32 mouse cellular contexts compared by ENCODE assay signal in genomic region chr9:82359573-82359972, GRCm38 (mm10).
"Had no signal": no experiment of that assay in that cellular context is flagged by ENCODE, and none has a peak within 500 bp of the region (broad histone marks: within the 10 kb centered on the region; RNA-seq: fewer than 3 reads in every experiment).

No protein-coding gene starts in this region.

- H3K4me3 ChIP-seq: heart, embryonic 10.5 days; heart, embryonic 12.5 days; heart, embryonic 13.5 days; heart, embryonic 15.5 days; hindbrain, embryonic 10.5 days; hindbrain, embryonic 12.5 days; hindbrain, embryonic 13.5 days; hindbrain, embryonic 15.5 days; intestine, embryonic 15.5 days; kidney, embryonic 15.5 days; layer of hippocampus, adult 2 months; left cerebral cortex, adult 2 months had no signal

- H3K4me2 ChIP-seq: heart, embryonic 11.5 days; heart, embryonic 12.5 days; heart, embryonic 13.5 days; heart, embryonic 15.5 days; hindbrain, embryonic 12.5 days; hindbrain, embryonic 13.5 days; hindbrain, embryonic 14.5 days; hindbrain, embryonic 15.5 days; intestine, embryonic 15.5 days; kidney, embryonic 15.5 days had no signal

- H3K9me3 ChIP-seq: heart, embryonic 10.5 days; heart, embryonic 12.5 days; heart, embryonic 13.5 days; heart, embryonic 15.5 days; hindbrain, embryonic 10.5 days; hindbrain, embryonic 12.5 days; hindbrain, embryonic 13.5 days; hindbrain, embryonic 15.5 days; intestine, embryonic 15.5 days; kidney, embryonic 15.5 days had no signal

- H3K27ac ChIP-seq: heart, embryonic 10.5 days; heart, embryonic 13.5 days; heart, embryonic 15.5 days; hindbrain, embryonic 10.5 days; hindbrain, embryonic 12.5 days; hindbrain, embryonic 13.5 days; hindbrain, embryonic 14.5 days; hindbrain, embryonic 15.5 days; hindbrain, postnatal 0 days; intestine, embryonic 15.5 days; kidney, embryonic 15.5 days; kidney, postnatal 0 days; layer of hippocampus, adult 2 months; left cerebral cortex, adult 2 months had no signal

- H3K27me3 ChIP-seq: heart, embryonic 12.5 days; heart, embryonic 13.5 days; heart, embryonic 15.5 days; hindbrain, embryonic 12.5 days; hindbrain, embryonic 13.5 days; hindbrain, embryonic 15.5 days; intestine, embryonic 15.5 days; kidney, embryonic 15.5 days had no signal

- H3K4me1 ChIP-seq: heart, embryonic 10.5 days; heart, embryonic 12.5 days; heart, embryonic 13.5 days; heart, embryonic 15.5 days; hindbrain, embryonic 10.5 days; hindbrain, embryonic 12.5 days; hindbrain, embryonic 13.5 days; hindbrain, embryonic 15.5 days; intestine, embryonic 15.5 days; kidney, embryonic 15.5 days had no signal

- DNase-seq: heart, postnatal 10 days; heart, postnatal 14 days; heart, postnatal 36 days; heart, postnatal 4 days; kidney, adult 11 months; kidney, adult 18-20 months; kidney, adult 2 months; kidney, adult 8-10 months; kidney, adult 9 months; kidney, postnatal 10 days; kidney, postnatal 14 days; kidney, postnatal 25 days; kidney, postnatal 36 days; kidney, postnatal 4 days; layer of hippocampus, adult 9-11 months; layer of hippocampus, postnatal 36 days had no signal

- H3K36me3 ChIP-seq: heart, embryonic 10.5 days; heart, embryonic 12.5 days; heart, embryonic 13.5 days; heart, embryonic 15.5 days; hindbrain, embryonic 10.5 days; hindbrain, embryonic 12.5 days; hindbrain, embryonic 13.5 days; hindbrain, embryonic 15.5 days; intestine, embryonic 15.5 days; kidney, embryonic 15.5 days had no signal

- H3K9ac ChIP-seq: heart, embryonic 12.5 days; heart, embryonic 13.5 days; heart, embryonic 15.5 days; hindbrain, embryonic 12.5 days; hindbrain, embryonic 13.5 days; hindbrain, embryonic 14.5 days; hindbrain, embryonic 15.5 days; intestine, embryonic 15.5 days; kidney, embryonic 15.5 days had no signal
